Mouse (Mus musculus) heart, postnatal 14 days (tissue): ENCODE measurements around the gene Satb2. TPM values are rescaled to one million over a fixed set of nuclear protein-coding genes. Genes with fewer than 3 reads are reported as not detected.

Experiments
- DNase-seq, 2 experiments: peaks; one replicate each; pipeline ENCODE4 v3.0.0; 2021 to 2022
- intact Hi-C: fragments of 180-260 bp; cut with DNase I; formaldehyde crosslinking; loops from one replicate; pipeline ENCODE4 v1.15.1; 2025
- long read RNA-seq, 2 experiments: library from polyadenylated mRNA; stranded (forward); transcript quantifications; one replicate each; pipeline ENCODE4 v2.0.0; 2021
- total RNA-seq, 2 experiments: library from RNA; stranded (reverse); gene quantifications; 2 replicates each; pipeline ENCODE4 v1.2.3; 2021

The Satb2 gene
- under 1 TPM; 0.49 to 0.69 TPM for total RNA-seq
- long read RNA-seq, experiment 1: 0 reads
- long read RNA-seq, experiment 2, partial matches to known transcripts: 0 of 1 reads
- long read RNA-seq, experiment 2, other reads (novel, unspliced or antisense): 1 of 1 reads

GRCm38 (mm10) chr1:56978151-56978700, at the start of gene Satb2:
Gene Satb2, minus strand, starts transcription at chr1:56978650.
- intact Hi-C loops: loop anchor here (5.0 to 10.0 kb wide), 3 partner anchors 229 to 1753 kb away; partner anchors contain the start of gene Rftn2
- no peak for DNase-seq

GRCm38 (mm10) chr1:57018941-57019340, 40.5 kb upstream of the Satb2 start:
- intact Hi-C loops: no loop called here
- no peak for DNase-seq

GRCm38 (mm10) chr1:57013856-57014255, 35.4 kb upstream of the Satb2 start:
- intact Hi-C loops: no loop called here
- no peak for DNase-seq

GRCm38 (mm10) chr1:57009171-57009570, 30.7 kb upstream of the Satb2 start:
- DNase-seq: no peak
- intact Hi-C loops: no loop called here

DNA sequence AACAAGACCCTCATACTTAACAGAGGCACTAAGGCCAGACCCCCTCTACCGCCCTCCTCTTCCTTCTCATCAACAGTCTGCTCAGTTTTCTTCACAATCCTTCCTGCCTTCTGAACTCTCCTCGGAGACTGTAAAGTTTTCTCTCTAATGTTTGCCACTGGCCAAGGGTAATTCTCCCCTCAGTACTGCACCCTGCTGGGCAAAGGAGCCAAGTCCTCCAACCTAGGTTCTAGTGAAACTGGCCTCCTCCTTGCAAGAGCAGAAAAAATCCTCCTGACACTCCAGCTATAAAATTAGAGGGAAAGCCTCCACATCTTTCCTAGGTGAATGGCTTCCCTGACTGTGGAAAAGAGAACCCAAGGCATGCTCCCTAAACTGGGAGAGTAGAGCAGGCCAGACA, 16.6 kb upstream of the Satb2 start:
- no peak for DNase-seq
- intact Hi-C loops: no loop called here

DNA sequence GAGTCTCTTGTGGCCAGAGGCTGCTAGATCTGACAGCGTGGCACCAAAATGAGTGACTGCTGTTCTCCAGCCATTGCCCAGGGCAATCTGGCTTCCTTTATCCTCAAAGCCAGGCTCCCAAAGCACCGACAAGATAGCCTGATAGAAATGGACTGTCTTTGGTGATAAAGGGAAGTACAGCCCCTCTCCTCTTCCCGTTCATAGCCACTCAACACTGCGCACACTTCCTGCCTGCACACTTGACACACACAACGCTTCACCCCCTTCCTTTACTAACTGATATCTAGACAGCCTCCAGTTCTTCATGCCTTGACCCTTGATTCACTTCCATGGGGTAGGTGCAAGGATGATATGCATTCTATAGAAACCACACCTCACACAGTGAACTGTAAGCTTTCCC, 13.9 kb upstream of the Satb2 start:
- intact Hi-C loops: no loop called here

DNA sequence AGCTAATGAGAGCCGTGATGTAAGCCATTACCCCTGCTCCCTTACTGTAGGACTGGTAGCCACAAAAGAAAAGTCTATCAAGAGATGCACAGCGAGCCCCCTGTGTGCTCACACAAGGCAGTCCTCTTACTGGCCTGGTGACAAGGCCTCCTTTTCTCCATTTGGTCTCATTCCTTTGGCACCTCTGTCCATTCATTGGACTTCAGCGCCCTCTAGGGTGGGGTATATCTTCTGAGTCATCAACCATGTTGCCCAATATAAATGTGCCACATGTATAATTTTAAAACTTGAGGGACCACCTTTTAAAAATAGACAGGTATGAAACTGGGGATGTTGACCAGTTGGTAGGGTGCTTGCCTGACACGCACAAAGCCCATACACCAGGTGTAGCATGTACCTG, 13.2 kb upstream of the Satb2 start:
- no peak for DNase-seq
- intact Hi-C loops: no loop called here

More for the DNA sequence above, 13.9 kb upstream of the Satb2 start:
- DNase-seq: no peak

GRCm38 (mm10) chr1:56984483-56984810, 6.0 kb upstream of the Satb2 start:
- intact Hi-C loops: no loop called here
- no peak for DNase-seq

DNA sequence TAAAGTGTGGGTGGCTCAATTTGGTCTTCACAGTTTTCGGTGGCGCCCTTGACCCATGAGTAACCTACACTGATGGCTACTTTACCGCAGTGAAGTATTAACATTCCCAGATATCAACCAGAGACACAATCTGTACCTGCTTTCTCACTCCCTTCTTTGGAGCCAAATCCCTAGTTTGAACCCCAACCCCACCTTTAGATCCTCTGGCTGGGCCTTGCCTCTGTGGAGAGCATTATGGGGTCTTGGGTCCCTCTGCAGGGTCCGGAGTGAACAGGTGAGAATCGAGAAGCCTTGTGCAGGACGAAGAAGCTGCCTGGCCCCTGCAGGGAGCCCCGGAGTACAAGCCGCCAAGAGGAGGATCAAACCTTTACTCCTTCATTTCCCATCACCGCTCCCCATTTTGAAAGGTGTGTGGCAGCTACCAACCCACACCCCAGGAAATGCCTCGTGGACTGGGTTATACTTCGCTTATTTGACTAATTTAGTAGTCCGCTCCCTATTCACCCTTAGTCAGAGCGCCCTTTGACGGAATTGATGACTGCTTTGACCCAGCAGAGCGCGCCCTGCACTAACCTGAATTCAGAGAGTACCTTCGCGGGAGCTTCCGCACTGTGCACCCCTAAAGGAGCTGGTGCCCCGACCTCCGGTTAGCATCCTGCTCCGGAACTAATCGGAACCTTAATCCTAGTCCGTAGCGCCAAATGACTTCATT, 5.5 kb upstream of the Satb2 start:
- intact Hi-C loops: no loop called here
- DNase-seq: no peak

GRCm38 (mm10) chr1:56983100-56983590, 4.7 kb upstream of the Satb2 start:
- intact Hi-C loops: no loop called here

GRCm38 (mm10) chr1:56982631-56983030, 4.2 kb upstream of the Satb2 start:
- intact Hi-C loops: no loop called here
- DNase-seq: no peak

More at GRCm38 (mm10) chr1:56983100-56983590, 4.7 kb upstream of the Satb2 start:
- no peak for DNase-seq

- intact Hi-C loops: no loop called here
- no peak for DNase-seq
Measured at GRCm38 (mm10) chr1:56981947-56982555, 3.6 kb upstream of the Satb2 start.

DNA sequence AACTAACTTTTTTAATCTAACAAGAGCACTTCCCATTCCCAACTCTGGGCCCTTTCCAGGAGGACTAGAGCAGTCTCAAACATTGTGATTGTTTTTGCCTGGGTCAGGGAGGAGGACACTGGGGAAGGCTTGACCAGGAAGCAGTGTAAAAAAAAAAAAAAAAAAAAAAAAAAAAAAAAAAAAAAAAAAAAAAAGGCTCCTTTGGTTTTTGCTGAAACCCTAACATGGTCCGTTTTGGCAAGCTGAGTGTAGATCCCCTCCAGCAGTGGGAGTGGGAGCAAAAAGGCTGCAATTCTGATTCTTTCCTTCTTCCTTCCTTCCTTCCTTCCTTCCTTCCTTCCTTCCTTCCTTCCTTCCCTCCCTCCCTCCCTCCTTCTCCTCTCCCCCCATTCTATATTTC, 3.1 kb upstream of the Satb2 start:
- no peak for DNase-seq
- intact Hi-C loops: no loop called here

- DNase-seq: no peak
- intact Hi-C loops: no loop called here
Measured at GRCm38 (mm10) chr1:56980631-56981275, 2.3 kb upstream of the Satb2 start.

- intact Hi-C loops: loop anchor here (5.0 to 10.0 kb wide), 3 partner anchors 228 to 1755 kb away; partner anchors contain the start of gene Rftn2
- DNase-seq: no peak
Measured at GRCm38 (mm10) chr1:56979531-56980395, 1.3 kb upstream of the Satb2 start.

- intact Hi-C loops: loop anchor here (5.0 to 10.0 kb wide), 3 partner anchors 230 to 1753 kb away; partner anchors contain the start of gene Rftn2
Measured at GRCm38 (mm10) chr1:56977201-56978100, 999 bp downstream of the Satb2 start.

DNA sequence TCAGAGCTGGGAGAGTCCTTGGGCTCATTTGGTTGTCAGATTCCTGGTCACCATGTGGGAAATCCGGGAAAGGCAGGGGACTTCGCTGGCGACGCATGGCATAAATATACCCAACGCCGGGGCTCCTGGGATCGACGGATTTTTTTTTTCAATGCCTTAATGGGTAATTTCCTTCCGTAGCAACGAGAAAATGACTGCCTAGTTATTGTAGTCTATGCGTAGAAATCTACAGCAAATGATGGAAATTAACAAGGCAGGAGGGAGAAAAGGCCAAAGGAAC, 1.7 kb downstream of the Satb2 start:
- intact Hi-C loops: loop anchor here (1.0 to 10.0 kb wide), 4 partner anchors 231 to 1752 kb away; partner anchors contain the start of gene Rftn2
- DNase-seq: no peak

More at GRCm38 (mm10) chr1:56977201-56978100, 999 bp downstream of the Satb2 start:
- peak; percentile 73 to 80 for DNase-seq

DNA sequence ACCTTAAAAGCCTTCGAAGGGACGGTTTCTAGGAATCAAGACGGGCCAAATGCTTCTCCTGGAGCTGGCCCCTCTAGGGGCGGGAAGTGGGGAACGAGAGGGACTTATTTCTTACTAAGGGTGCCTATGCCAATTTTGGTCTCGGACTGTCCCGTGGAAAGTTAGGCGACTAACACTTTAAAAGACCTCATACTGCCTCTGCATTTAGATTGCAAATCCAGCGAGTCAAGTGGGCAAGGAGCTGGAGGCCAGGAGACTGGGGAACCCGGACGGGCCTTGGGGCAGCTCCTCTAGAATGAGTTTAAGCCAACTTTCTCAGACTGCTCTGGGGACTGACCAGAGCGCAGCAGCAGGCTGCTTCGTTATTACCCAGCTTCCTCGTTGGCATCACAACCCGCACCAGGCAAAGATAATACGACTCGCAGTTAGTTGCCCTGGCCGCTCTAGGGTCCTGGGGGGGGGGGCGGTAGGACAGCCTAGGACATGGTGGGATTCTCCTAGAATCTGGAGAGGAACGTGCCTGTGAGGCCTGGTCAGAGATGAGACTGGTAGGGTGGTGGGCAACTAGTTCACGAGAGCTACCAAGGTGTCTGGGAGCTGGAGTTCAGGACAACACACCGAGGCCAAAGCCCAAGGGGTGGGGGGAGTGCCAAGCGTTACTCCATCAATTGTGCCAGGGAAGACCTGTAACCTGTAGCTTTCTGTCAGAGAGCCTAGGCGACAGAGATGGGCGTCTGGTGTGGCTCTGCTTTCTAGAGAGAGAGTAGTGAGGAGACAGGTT, 2.2 kb downstream of the Satb2 start:
- intact Hi-C loops: loop anchor here (1.0 to 10.0 kb wide), 4 partner anchors 231 to 1751 kb away; partner anchors contain the start of gene Rftn2

More for the DNA sequence above, 2.2 kb downstream of the Satb2 start:
- no peak for DNase-seq
